Mouse (Mus musculus) embryonic fibroblast, embryonic 13.5 days (primary cell): ENCODE measurements around the gene Mybl2.

Experiments used
- CTCF ChIP-seq: IDR thresholded peaks from 2 replicates; pipeline ENCODE4 v1.5.1; 2011; ENCODE audit warnings: mild to moderate bottlenecking, control low read depth, low read length, moderate library complexity, borderline replicate concordance; ENCODE audit not compliant: insufficient read depth
- POLR2A ChIP-seq: IDR thresholded peaks from 2 replicates; pipeline ENCODE4 v1.6.1; 2011; ENCODE audit warnings: low read depth, mild to moderate bottlenecking, control low read depth, low read length, moderate library complexity

DNA sequence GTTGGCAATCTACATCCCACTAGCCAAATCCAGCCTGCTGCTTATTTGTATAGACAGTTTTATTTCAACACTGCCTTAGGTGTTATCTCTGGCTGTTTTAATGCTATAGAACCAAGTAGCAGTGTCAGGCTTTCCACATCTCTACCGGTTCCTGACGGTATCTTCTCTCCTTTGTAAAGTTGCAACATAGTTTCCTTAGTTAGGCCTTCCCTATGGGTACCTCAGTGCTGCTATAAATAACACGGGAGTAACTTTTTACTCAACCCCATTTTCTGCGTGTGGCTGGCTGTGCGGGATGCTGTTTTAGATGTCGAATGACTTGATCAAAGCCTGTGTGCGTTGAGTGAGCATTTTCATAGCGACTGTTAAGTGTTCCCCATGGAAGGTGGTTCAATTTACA is 32.1 kb downstream of the Mybl2 start:
- TF ChIP-seq CTCF (no peak), POLR2A (no peak)
